Mouse (Mus musculus): ENCODE results near the gene Zbtb49. TPM values are rescaled to one million over a fixed set of nuclear protein-coding genes. Genes with fewer than 3 reads are reported as not detected.

Gene Zbtb49
- total RNA-seq, 2 experiments from 2014 or later = 3.5 to 4.0 TPM

DNA sequence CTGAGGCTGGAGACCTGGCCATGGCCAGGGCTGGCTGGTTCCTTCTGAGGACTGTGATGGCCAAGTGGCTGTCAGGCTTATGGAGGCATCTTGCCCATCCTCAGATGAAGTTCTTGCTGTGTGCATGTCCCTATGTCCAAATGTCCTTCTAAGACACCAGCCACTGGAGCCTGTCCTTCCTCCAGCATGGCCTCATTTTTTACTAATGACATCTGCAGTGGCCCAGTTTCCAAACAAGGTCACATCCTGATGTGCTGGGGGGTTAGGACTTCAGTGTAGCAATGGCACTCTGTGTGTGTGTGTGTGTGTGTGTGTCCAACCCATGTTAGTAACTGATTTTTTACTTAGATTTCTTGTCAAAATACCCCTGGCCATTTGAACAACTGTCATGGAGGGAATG is 24.3 kb downstream of the Zbtb49 start:
- no peak for DNase-seq

DNA sequence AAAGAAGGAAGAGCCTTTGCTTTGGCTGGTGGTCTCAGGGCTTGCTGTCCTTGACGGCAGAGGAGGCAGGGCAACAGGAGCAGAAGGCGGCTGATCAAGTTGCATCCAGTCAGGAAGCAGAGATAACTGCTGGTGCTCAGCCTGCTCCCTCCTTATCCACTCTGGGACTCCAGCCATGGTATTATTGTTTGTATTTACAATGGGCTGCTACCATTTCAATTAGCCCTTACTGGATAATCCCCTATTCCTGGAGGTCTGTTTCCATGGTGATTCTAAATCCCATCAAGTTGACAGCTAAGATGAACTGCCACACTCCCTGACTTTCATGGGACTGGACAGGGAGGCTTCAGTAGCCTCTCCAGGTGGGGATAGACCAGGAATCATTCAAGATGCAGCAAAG is 25.3 kb downstream of the Zbtb49 start:
- DNase-seq = no peak

DNA sequence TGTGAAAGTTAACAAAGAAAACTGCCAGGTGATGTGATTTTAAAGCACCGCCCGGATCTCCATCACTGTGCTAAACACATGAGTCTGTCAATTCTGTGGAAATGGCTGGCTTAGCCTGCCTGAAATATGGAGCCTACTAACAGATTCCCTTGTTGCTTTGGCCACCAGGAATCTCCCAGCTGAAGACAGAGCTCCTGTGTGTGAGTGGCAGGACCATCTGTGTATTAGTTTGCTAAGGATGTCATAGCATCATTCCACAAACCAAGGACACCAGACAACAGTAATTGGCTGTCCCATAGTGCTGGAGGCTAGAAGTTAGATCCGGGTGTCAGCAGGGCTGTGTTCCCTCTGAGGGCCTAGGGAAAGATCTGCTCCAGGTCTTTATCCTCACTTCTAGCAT is 29.4 kb downstream of the Zbtb49 start:
- no peak for DNase-seq

GRCm38 (mm10) chr5:38187006-38187405 is 33.3 kb downstream of the Zbtb49 start:
- no peak for DNase-seq

- DNase-seq = no peak
Observed at GRCm38 (mm10) chr5:38184688-38185285, 35.5 kb downstream of the Zbtb49 start.

- no peak for DNase-seq
Observed at GRCm38 (mm10) chr5:38174256-38174912, 45.9 kb downstream of the Zbtb49 start.

DNA sequence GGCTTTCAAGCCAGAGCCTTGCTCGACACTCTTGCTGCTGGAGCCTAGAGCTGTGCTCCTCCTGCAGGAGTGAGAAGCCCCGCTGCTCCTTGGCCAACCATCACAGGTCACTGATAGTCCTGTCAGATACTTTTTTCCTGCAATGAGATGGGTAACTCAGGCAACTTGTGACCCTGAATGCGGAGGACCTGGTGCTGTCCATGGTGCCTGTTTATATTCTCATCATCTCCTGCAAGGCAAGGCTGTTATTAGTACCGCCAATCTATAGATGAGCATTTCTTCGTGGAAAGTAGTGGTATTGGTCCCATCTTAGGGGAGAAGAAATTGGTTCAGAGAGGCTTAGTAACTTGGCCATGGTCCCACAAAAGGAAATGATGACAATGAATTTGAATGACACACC is 46.5 kb downstream of the Zbtb49 start:
- no peak for DNase-seq

GRCm38 (mm10) chr5:38168497-38168896 is 51.8 kb downstream of the Zbtb49 start:
- DNase-seq = no peak

- DNase-seq = no peak
Observed at GRCm38 (mm10) chr5:38159634-38160413, 60.4 kb downstream of the Zbtb49 start, which contains the start of gene Nsg1. TSS of gene Nsg1 (minus strand) at chr5:38159907.

GRCm38 (mm10) chr5:38158947-38159633 is 61.2 kb downstream of the Zbtb49 start:
- DNase-seq = peak; percentile 68 to 71

- no peak for DNase-seq
Observed at GRCm38 (mm10) chr5:38158501-38158946, 61.7 kb downstream of the Zbtb49 start.

GRCm38 (mm10) chr5:38157481-38158020 is 62.7 kb downstream of the Zbtb49 start:
- DNase-seq = no peak

DNA sequence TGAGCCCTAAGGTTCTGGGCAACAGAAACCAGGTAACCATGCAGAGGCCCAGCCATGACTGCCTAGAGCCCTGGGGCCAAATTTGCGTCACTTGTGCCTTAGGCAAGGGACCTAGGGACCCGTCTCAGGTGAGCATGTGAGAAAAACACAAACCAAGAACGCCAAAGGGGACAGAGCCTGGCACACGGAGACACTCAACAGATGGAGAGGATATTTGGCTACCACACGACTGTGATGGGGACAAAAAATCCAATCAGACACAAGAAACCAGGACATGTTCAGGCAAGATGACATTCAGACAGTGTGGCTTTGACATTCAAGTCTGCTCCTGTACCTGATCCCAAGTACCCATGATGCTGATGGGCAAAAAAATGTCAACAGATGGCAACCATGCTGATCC is 66.6 kb downstream of the Zbtb49 start:
- no peak for DNase-seq

DNA sequence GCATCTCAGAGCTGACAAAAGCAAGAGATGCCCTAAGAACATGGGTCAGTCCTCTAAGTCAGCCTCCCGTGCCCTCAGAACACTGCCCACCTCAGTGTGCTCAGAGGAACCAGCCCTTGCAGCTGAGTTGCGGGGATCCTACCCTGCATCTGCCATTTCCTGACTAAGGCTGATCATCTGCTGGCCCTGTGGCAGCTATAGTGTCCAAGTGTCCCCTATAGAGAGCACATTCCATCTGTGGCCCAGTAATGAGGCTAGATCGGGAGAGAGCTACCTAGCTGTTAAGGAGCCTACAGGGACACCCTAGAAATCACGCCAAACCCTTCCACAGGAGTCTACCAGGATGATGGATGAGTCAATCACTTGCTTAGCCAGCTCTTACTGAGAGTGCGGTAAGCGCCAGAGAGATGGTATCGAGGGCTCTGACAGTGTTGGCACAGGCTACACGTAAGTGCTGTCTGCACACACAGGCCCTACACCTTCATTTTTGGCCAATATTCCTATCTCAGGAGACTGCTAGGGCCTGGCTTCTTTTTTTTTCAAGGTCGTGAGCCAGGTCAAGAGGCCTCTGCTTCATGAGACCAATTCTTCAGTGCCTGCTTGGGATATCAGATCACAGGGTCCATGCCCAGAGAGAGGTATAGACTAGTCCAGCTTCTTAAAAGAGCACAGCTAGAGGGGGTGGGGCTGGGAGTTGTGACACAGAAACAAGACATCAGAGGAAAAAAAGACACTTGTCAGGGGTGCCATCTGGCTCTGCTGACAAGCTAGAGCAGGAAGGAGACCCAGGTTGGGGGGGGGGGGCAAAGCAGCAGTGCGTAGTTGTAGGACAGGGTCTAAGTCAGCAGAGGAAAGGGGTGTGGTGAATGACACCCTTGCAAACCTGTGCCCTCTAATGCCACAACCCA is 67.8 kb downstream of the Zbtb49 start:
- no peak for DNase-seq

GRCm38 (mm10) chr5:38151264-38151663 is 69.0 kb downstream of the Zbtb49 start:
- DNase-seq = no peak

DNA sequence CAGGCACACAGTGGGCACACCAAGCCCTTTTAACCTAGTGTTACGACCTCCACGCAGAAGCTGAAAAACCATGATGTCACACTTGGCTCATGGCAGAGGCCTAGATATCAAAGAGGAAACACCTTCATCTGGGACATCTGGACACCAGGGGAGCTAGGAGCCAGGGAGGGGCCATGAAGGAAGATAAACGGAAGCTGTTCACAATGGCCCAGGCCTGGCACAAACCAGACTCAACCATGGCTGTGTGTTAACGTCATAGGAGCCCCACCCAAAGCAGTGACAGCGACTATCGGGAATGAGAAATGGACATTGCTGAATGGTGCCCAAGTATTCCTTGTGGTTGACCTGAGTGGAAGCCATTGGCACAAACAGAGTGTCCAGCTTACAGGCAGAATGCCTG is 73.7 kb downstream of the Zbtb49 start:
- peak; percentile 37 to 67 for DNase-seq

- no peak for DNase-seq
Observed at GRCm38 (mm10) chr5:38140893-38141292, 79.4 kb downstream of the Zbtb49 start.
